Mouse (Mus musculus) cerebellum, postnatal 25 days (tissue): ENCODE data around the gene a.
"Not testable (repeated sequence)": the region's sequence is repeated elsewhere in the genome, so short reads cannot be mapped to it uniquely, and the experiment has no call there.

Source experiments
- DNase-seq, 2 experiments: peaks; one replicate each; pipeline ENCODE4 v3.0.0; 2021; ENCODE audit warnings: mixed read lengths in 2 of 2

Gene a

DNA sequence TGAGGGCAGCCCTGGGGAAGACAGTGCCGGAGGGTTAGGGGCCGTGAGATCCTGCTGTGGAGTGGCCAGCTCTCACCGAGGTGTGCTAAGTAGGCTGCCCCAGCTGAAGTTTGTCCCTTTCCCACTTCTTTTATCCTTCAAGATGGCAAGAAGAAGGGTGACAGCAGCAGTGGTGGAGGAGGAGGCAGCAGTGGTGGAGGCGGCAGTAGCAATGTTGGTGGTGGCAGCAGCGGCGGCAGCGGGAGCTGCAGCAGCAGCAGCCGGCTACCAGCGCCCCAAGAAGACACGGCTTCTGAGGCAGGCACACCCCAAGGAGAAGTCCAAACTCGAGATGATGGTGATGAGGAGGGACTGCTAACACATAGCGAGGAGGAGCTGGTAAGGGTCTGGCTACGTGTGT lies 72.5 kb downstream of the a start:
- DNase-seq, result no peak

DNA sequence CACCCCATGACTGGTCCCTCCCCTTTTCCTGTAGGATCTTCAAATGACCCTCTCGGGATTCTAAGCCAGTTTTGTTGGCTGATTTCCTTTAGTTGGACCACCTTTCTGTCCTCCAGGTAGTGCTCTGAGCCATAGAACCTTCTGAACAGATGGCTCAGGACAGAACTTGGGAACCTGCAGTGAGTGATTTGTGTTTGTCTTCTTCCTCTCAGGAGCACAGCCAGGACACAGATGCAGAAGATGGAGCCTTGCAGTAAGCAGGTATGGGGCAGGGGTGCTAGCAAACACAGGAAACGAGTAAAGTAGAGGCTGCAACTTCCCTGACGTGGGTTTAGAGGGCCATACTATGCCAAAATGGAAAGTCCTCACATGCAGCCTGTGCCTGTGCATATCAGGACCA lies 74.5 kb downstream of the a start:
- DNase-seq, result peak; percentile 52 to 54

DNA sequence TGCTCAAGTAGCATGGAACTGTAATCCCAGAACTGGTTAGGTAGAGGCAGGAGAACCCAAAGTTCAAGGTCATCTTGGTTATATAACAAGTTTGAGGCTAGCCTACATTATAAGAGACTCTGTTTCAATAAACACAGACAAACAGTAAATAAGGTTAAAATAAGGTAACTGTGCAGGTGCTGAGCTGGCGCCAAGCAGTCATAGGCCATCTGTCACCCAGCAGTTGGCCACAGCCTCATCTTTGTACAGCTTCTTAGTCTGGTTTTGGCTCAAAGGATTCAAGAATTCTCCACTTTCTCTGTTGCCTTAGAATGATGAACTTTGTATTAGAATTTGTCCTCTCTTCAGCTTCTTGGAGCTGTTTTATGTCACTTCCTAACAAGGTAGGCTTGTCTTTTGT lies 76.9 kb downstream of the a start:
- DNase-seq, result peak; percentile 85 to 86

DNA sequence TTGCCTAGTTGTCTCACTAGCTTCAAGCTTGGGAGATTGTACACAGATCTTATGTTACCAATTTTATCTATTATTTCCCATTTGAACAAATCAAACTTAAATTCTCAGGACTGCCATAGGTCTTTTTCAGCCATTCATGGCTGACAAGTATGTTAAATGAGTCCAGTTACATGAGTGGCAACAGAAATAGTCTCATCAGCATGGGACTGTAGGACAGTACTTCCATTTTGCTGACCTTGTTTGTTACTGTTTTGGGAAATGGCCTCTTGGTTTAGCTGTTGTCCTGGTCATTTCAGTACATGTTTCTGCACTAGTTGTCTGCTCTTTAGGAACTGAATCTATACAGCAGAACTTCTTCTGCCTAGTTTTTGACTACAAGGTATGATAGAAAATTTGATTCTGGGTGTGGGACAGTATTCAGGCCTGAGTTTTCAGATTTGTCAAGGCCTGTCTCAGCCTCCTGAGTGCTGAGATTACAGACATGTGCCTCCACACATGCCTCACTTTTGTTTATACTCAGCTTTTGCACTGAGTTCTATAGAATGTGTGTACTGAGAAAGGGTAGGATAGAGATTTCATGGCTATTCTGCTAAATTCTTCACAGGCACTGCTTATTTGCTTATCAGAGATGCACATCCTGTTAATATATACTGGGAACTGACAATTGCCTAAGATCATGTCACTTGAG lies 78.9 kb downstream of the a start:
- no peak for DNase-seq

DNA sequence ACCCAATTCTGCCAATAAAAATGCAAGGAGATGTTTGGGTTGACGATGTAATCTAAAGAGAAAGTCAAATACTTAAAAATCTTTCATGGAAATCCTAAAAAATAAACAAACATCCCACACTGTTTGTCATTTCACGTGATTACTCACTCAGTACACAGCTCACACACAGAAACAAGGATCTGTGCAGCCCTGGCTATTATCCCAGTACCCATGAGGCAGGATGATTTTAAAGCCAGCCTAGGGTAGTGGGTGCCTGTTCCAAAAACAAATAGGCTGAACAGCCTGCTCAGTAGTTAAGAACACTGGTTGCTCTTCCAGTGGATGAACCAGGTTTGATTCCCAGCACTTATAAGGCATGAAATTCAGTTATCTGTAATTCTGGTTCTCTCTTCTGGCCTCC lies 85.4 kb downstream of the a start:
- peak in 1 of 2 experiments; percentile 40 for DNase-seq

DNA sequence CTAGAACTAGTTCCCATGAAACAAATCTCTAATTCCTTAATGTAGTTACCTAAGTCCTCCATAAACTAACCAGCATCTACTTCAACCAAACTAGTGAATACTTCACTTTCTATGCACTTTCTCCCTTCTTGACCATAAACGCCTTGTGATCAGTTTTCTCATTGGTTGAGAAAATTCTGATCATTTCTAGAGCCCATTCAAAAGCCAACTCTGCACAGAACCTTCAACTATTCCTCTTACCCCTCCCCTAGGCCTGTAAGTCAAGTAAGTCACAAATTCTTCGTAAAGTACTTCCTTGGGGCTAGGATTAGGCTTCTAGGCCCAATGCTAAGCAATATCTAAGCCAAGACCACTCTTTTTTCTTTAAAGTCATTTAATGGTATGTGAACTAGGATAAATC lies 100.4 kb downstream of the a start:
- no peak for DNase-seq

DNA sequence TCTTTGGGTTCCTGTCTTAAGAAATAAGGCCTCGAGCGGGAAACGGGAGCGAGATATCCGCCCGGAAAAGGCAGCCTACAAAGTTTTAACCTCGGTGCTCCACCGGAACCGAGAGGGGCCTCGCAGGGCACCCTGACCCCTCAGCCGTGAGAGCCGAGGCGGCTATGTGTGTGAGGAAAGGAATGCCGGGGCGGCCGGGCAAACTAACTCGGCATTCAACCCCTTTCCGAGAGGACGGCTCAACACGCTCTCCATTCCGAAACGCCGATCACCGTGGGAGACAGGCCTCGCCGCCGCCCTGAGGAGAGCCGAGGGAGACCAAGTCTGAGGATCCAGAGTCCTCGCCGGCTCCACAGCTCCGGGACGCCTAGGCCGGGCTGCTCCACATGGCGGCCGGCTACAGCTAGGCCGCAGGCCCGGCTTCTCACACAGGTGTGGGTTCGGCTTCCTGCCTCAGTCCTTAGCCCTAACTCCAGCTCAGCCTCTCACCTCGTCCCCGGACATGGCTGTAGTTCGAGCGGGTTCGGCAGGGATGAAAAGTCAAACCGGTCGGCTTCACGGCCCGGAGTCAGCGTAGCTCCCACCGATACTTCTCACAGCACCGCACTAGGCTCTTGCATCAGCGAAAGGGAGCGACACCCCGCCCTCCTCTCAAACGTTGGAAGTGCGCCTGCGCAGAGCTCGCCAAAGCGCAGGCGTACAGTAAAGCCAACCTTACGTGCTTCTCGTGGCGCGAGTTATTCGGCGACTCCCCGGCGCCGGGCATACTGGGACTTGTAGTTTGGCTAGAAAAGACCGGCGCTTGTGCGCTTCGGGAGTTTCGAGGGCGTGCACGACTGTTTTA lies 101.2 kb downstream of the a start, which contains the start of gene Eif2s2:
Eif2s2 (minus strand) TSS at position 735 of the 844 bp plus-strand sequence.
- DNase-seq, result peak; percentile 96 to 97

DNA sequence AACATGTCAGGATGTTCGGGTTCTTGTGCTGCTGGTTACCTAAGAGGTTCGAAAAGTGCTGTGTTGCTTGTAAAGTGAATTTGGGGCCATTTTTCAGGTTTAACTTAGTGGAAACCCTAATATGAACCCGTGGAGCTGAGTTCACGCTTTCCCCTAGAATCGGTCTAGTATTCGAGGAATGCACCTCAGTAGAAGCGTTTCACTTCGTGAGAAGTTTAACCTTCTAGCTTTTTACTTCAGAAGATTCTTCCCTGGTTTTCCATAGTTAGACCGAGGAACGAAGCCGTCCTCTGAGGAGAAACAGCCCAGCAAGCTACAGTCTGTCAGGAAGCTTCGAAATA lies 101.8 kb downstream of the a start:
- no peak for DNase-seq

DNA sequence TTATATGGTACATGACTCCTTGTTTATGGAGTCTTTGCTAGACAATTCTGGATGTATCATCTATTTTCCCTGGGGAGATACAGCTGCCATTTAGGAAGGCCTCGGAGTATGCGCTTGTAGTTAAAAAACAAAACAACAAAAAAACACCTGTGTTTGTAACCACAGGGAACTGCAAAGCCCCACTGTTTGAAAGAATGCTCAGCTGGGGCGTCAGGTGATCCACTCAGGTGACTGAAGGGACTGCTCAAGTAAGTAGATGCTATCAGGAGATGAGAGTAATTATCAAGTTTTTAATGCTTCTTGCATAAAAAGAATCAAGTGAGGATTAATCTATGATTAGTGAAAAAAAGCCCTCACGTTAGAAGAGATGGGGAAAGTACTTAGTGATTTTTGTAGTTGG lies 102.3 kb downstream of the a start:
- DNase-seq, result no peak

DNA sequence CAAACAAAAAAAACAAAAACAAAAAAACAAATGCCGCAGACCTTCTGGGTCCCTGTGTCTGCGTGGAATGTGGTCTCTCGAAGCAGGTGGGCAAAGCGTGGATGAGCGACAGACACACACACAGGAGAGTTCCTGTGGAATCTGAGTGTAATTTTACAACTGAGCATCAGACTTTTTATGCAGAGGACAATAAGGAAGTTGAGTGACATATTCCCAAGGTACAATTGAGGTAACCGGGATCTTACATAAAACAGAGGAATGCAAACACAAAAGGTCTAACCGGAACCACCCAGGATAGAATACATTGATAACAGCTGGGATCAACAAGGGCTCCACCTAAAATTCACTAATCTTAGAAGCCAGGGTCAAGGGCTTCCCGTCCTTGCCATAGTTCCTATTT lies 107.8 kb downstream of the a start:
- DNase-seq, result not testable (repeated sequence)

DNA sequence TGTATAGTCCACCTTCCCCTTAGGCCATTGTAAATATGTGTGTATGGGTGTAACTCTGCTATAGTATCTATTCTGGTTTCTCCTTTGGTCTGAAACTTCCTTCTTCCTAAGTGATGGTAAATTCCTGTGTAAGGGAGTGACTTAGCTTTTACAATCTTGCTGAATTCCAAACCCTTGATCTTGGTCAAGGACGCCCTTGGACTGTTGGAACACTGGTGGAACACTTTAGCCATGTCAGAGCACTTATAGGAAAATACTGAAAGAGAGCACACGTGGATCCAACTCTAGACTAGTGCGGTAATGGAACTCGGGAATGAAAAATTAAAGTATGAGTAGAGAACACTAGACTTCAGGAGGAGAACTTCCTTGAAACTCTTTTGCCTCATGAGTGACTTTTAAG lies 108.2 kb downstream of the a start:
- DNase-seq, result not testable (repeated sequence)

DNA sequence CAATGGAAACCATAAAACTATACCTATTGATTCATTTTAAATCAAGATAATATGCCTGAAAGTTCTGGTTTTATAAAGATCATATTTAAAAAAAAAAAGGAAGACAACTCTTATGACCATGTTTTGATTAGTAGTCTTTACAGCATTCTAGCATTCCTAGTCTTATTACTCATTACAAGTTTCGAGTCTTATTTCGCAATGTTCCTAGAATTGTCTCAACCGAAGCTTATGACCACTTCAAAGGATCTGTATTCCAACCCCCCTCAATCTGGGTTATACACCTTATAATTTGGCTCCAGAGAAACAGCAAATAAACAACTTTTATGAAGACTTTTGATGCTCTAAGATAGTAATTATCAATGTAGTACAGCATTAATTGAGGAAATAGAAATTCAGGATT lies 110.9 kb downstream of the a start:
- no peak for DNase-seq

DNA sequence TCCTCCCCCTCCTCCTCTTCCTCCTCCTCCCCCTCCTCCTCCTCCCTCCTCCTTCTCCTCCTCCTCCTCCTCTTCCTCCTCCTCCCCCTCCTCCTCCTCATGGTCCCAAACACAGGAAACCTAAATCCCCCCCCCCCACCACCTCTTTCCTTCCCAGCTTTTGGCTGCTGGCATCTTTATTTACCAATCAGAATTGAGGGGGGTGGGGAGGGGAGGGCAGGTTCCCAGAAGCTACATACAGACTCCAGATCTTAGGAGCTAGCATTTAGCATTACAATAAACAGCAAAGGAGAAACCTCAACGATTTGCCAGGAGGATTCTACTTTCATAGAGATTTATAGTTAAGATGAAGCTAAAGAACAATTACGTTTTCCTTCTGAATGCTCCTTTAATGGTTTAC lies 114.6 kb downstream of the a start:
- DNase-seq, result no peak

DNA sequence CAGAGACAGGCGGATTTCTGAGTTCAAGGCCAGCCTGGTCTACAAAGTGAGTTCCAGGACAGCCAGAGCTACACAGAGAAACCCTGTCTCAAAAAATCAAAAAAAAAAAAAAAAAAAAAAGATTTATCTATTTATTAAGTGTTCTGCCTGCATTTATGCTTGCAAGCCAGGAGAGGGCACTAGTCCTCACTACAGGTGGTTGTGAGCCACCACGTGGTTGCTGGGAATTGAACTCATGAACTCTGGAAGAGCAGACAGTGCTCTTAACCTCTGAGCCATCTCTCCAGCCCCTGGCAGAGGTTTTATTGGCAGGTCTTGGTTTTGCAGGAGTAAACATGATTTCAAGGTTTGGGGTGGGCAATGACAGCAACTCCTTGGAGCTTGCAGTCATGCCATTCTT lies 117.0 kb downstream of the a start:
- DNase-seq, result not testable (repeated sequence)

DNA sequence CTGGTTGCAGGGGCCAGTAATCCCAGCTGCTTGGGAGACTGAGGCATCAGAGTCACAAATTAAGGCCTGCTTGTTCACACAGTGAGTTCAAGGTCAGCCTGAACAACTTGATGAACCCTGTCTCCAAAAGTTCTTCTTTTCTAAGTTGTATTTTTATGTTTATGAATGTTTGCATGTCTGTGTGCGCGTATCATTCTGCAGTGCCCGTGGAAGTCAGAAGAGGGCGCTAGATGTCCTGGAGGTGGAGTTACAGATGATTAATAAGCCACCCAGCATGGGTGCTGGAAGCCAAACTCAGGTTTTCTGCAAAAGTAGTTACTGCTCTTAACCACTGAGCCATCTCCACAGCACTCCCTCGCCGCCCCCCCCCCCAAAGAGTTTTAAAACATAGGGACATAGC lies 118.6 kb downstream of the a start:
- DNase-seq, result no peak

DNA sequence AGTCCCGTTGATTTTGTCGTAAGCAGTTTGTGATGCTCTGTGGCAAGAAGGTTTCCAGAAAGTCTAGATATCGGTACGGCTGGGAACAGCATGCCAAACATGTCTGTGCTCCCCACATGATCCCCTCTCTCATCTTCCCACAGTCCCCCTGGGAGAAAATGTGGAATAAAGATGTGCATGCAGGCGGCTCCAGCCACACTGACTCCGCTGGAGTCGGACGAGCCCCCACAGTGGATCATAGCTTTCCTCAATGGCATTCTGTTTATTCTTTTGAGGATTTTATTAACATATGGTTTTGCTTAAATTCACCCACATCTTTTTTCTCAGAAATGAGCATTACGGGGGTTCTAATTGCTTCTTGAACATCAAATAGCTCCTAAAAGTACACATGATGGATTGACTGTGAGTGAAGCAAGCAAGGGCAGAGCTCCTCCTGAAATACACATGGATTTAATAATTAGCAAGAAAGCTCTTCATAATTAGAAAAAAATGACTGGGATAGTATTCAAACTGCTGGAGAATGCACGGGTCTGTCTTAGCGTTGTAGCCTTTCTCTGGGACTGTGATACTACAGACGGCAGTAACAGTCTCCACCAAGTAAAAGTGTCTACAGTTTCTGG lies 124.8 kb downstream of the a start:
- DNase-seq, result no peak

DNA sequence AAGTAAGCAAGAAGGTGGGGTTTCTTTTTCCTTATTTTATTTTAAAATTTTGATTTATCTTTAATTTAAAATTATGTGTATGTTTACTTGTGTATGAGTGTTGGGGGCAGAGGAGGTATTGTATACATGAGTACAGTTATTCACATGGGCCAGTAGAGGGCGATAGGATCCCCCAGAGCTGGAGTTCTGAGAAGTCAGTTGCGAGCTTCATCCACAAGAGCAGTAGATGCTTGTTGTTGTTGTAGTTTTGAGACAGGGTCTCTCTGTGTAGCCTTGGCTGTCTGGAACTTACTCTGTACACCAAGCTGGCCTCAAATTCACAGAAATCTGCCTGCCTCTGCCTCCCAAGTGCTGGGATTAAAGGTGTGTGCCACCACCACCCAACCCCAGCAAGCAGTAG lies 125.3 kb downstream of the a start:
- peak in 1 of 2 experiments; percentile 26 for DNase-seq

DNA sequence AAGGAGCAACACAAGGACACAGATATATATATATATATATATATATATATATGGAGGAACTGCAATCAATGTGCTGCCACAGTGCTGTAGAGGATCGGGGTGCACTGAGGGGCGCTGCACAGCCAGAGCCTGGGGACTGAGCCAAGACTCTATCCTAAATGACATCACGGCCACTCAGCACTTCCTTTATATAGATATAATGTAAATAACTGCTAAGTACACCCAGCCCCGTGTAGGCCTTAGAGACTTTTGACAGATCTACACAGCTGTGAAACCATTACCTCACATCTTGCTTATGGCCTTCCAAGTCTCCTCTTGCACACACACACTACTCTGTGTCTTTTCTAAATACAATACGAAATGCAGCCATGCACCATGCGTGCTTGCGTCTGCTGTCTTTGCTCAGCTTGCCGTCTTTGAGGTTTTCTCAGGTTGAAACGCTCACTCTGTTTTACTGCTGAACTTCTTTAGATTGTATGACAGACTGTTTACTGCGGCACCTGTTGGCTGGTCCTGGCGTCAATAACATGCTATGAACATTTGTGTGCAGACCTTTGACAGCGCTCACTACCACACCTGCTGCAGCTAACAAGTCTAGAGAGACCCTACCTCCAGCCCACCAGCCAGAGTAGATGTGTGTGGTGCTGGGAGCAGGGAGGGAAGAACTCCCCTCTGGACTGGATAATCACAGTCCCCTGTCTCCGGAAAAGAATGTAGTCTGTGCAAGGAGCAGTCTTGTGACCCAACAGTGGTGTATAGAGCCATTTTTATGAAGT lies 126.9 kb downstream of the a start:
- no peak for DNase-seq

DNA sequence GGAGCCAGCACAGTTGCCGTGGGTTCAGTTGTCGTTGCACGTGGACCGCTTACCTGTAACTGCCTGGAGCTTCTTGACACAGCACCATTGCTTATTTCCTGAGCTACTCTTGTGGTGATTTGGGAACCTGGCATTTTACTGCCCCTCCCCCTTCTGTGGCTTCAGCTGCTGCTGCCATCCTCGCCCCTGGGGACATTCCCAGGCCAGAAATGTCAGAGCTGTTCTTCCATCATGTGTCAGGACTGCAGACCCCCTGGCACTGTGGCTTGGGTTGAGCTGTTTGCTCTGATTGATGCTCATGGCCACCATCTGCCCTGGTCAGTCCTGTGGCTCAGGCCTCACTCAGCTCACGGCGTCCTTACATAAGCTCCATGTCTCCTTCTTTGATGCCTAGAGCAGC lies 129.7 kb downstream of the a start:
- no peak for DNase-seq

DNA sequence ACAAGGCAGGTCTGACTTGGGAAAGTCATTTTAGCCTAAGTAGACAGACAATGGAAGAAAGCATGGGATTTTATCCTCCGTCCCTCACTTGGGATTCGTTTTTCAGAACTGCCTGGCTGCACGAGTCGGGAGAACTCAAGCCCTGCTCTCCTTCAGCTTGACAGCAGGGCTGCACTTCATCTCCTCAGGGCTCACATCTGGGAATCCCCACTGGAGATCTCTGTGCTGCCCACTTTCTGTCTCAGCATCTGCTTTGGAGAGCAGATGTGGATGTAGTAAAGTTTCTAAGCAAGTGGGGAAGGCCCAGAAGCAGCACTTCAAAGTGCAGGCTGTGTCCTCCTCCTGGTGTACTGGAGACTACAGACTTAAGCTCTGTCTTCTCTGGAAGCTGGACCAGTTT lies 130.9 kb downstream of the a start:
- not testable (repeated sequence) for DNase-seq

DNA sequence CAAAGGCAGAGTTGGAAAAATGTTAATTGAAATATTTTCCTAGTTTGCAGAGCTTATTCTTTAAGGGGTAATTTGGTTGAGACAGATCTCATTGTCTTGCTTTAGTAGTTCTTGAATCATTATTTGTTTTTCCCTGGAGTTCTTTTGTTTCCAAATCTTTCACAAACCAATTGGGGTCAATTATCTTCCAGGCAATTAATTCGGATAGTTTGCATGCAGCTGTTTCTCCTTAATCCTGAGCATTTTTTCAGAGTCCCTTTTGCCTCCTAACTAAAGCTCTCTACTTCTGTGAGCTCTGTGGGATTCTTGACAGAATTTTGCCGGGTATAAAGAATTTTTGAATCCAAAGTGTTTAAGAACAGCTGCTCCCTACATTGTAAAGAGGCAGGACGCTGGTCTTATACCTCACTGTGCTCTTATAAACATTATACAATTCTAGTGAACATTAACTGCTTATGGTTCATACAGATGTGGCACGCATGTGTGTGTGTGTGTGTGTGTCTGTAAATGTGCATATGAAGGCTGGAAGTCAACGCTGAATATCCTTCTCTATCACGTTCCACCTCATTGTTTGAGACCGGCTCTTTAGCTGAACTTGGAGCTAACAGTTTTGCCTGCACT lies 134.3 kb downstream of the a start:
- no peak for DNase-seq

DNA sequence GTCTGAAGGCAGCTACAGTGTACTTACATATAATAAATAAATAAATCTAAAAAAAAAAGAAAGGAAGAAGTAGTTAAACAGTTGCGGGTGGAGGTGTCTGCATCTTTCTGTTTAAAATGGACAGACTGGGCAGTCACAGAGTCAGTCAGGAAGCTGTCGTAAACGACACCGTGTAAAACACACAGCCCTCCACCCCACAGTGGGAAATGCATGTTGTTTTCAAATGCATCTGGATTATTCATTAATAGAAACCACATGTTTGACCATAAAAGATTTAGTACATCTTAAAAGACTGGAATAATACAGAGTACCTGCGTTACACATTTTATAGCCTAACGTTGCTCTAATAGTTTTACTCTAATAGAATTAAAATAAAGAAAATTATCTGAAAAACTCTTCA lies 135.6 kb downstream of the a start:
- no peak for DNase-seq

DNA sequence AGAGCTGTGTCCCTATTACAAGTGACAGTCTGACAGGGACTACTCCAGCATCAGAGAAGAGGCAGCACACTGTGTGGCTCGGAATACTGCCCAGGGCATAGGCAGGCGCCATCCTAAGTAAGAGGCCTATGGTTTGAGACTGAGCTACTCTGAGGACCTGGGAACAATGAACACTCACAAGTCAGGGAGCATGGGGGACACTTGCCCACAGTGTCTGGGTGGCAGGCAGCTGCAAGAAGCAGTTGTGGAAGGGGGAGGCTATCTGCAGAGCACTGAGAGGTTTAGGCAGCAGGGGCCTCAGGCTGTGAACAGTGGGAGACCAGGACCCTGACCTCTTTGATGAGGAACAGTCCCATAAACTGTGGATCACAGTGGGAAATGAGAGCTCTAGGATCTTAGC lies 137.1 kb downstream of the a start:
- DNase-seq, result peak in 1 of 2 experiments; percentile 9
